Mouse (Mus musculus): Measurements from ENCODE around the gene Cyfip1. TPM values are rescaled to one million over a fixed set of nuclear protein-coding genes. Genes with fewer than 3 reads are reported as not detected.
A peak's percentile ranks its signal among the peaks of the same experiment; 100 is the strongest.

Gene Cyfip1
- total and polyA plus RNA-seq, 3 experiments: 20.1 to 29.3 (median 27.8) TPM

DNA sequence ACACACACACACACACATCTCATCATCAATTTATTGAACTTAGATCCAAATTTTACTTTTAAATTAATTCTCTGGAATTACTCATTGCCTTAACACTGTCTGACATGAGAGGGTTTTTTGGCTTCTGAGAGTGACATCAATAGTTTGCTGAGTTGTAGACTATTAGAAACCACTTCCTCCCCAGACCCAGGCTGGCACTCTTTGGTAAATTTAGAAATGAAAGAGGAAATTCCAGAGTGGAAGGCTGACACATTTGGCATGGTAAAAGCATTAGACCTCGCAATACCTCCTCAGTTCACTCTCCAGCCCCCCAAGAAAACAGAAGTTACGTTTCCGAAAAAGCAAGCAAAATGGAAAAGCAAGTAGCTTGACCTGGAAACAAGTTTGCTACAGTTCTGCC is 11.2 kb downstream of the Cyfip1 start:
- Histone ChIP-seq H3K9me3 (replicated peaks; ENCODE audit: low read length) (no peaks in the 10 kb centered on the region), H3K4me2 (ENCODE audit: insufficient read depth, low read depth, poor library complexity, severe bottlenecking) (no peak overlapping the region), H3K9ac (ENCODE audit: insufficient read depth, low read depth) (no peak overlapping the region), H3K27me3 (replicated peaks) (no peaks in the 10 kb centered on the region), H3K4me1 (ENCODE audit: control insufficient read depth in 1 of 2, insufficient read depth in 2 of 2) (peaks cover 7 to 79% of the 10 kb centered on the region in 2 experiments; a peak in 3 of 4 replicates), H3K27ac (ENCODE audit: insufficient read depth, low read depth) (no peak overlapping the region), H3K36me3 (replicated peaks in 1 of 2; ENCODE audit: control insufficient read depth in 1 of 2, insufficient read depth in 1 of 2, low read length in 1 of 2) (peaks cover 0 to 7% of the 10 kb centered on the region in 2 experiments), H3K79me2 (replicated peaks; ENCODE audit: control insufficient read depth, extremely low read depth, insufficient read depth, poor library complexity, severe bottlenecking) (peaks cover 14% of the 10 kb centered on the region; the same call in 1 of the 2 replicates), H3K4me3 (replicated peaks in 1 of 3; ENCODE audit: low read depth in 2 of 3, low read length in 2 of 3, poor library complexity in 1 of 3) (no peak overlapping the region)
- DNase-seq (ENCODE audit: extremely low read depth): no peak
- in situ Hi-C loops (cut with MboI; ENCODE audit: low pct_ligation_motif_present, low pct_unique_long_range_greater_than_20kb, low sequenced_read_pairs) (no loop called here), dilution Hi-C loops (cut with MboI; ENCODE audit: extremely low pct_ligation_motif_present, extremely low pct_unique_long_range_greater_than_20kb, low sequenced_read_pairs) (no loop called here)
- TF ChIP-seq CHD2 (IDR thresholded peaks at IDR 0.05; ENCODE audit: low read length) (0 out of 2 replicates have a peak, but pooled peaks have one; percentile 27), USF1 (IDR thresholded peaks at IDR 0.05; ENCODE audit: low read depth, low read length) (no peak), JUND (conservative IDR thresholded peaks at IDR 0.05; ENCODE audit: low read depth, low read length) (0 out of 2 replicates have a peak, but pooled peaks have one; percentile 17), BHLHE40 (IDR thresholded peaks at IDR 0.05; ENCODE audit: low read depth, low read length) (0 out of 2 replicates have a peak, but pooled peaks have one; percentile 35), ETS1 (conservative IDR thresholded peaks at IDR 0.05; ENCODE audit: low read depth, low read length) (peak; percentile 59; the same call in 1 of the 2 replicates), MEF2A (IDR thresholded peaks at IDR 0.05; ENCODE audit: borderline replicate concordance, low read depth, low read length) (peak; percentile 79), RCOR1 (conservative IDR thresholded peaks at IDR 0.05; ENCODE audit: low read depth, low read length) (0 out of 2 replicates have a peak, but pooled peaks have one; percentile 23), UBTF (IDR thresholded peaks at IDR 0.05; ENCODE audit: low read depth, low read length) (no peak), IRF4 (IDR thresholded peaks at IDR 0.05; ENCODE audit: low read depth, low read length) (peak; percentile 21; the same call in 1 of the 2 replicates)

- H3K27me3 ChIP-seq (replicated peaks): no peaks in the 10 kb centered on the region
- H3K4me3 ChIP-seq (replicated peaks in 1 of 3; ENCODE audit: low read depth in 2 of 3, low read length in 2 of 3, poor library complexity in 1 of 3): no peak overlapping the region
- no peak overlapping the region for H3K4me2 ChIP-seq (ENCODE audit: insufficient read depth, low read depth, poor library complexity, severe bottlenecking)
- no peaks in the 10 kb centered on the region for H3K9me3 ChIP-seq (replicated peaks; ENCODE audit: low read length)
- in situ Hi-C loops (cut with MboI; ENCODE audit: low pct_ligation_motif_present, low pct_unique_long_range_greater_than_20kb, low sequenced_read_pairs) (no loop called here), dilution Hi-C loops (cut with MboI; ENCODE audit: extremely low pct_ligation_motif_present, extremely low pct_unique_long_range_greater_than_20kb, low sequenced_read_pairs) (no loop called here)
- TF ChIP-seq EP300 (IDR thresholded peaks at IDR 0.05; ENCODE audit: low read length) (no peak), USF2 (conservative IDR thresholded peaks at IDR 0.05; ENCODE audit: low read depth, low read length) (no peak), MAZ (IDR thresholded peaks at IDR 0.05; ENCODE audit: low read depth, low read length) (no peak), IRF4 (IDR thresholded peaks at IDR 0.05; ENCODE audit: low read depth, low read length) (no peak), E2F4 (IDR thresholded peaks at IDR 0.05; ENCODE audit: insufficient replicate concordance, low read depth, low read length) (no peak), ETS1 (conservative IDR thresholded peaks at IDR 0.05; ENCODE audit: low read depth, low read length) (no peak)
- DNase-seq (ENCODE audit: extremely low read depth): no peak
- H3K79me2 ChIP-seq (replicated peaks; ENCODE audit: control insufficient read depth, extremely low read depth, insufficient read depth, poor library complexity, severe bottlenecking): peaks cover 14% of the 10 kb centered on the region; the same call in 1 of the 2 replicates
- H3K9ac ChIP-seq (ENCODE audit: insufficient read depth, low read depth): no peak overlapping the region
- peaks cover 0 to 4% of the 10 kb centered on the region in 2 experiments for H3K36me3 ChIP-seq (replicated peaks in 1 of 2; ENCODE audit: control insufficient read depth in 1 of 2, insufficient read depth in 1 of 2, low read length in 1 of 2)
- H3K27ac ChIP-seq (ENCODE audit: insufficient read depth, low read depth): no peak overlapping the region
- peaks cover 13 to 82% of the 10 kb centered on the region in 2 experiments; a peak in 3 of 4 replicates for H3K4me1 ChIP-seq (ENCODE audit: control insufficient read depth in 1 of 2, insufficient read depth in 2 of 2)
These were observed 14.1 kb downstream of the Cyfip1 start for GRCm38 (mm10) chr7:55855597-55855996.
